ENCODE assay signal across 10 mouse cellular contexts in the genomic region with DNA sequence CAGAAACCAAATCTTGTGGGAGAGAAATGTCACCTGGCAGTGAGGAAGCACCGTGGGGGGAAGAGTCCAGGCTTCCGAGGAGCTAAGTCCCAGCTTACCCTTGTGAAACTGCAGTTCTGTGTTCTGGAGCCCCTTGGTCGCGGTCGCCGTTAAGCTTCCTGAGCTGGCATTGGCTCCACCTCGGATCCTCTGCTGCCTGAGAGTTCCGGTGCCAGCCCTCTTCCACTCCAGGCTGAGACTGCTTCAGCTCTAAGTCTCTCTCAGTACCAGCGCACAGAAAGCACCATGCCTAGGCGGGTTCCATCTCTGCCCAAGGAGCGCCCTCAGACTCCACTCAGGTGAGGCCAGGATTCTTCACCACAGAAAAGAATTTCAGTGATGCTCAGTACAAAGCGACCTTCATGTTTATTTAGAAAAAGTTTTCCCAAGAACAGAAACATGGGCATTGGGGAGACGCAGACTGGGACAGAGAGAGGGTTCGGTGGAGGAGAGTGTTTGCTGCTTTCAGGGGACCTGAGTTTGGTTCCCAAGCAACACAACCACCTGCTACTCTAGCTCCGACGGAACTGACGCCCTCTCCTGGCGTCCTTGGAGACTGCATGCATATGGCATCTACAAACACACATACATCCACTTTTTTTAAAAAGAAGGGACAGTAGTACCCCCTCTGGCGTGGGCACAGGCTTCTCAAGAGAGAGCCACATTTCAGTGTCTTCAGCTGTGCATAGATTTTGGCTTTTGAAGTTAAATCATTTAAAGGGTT. TPM values are rescaled to one million over a fixed set of nuclear protein-coding genes. Genes with fewer than 3 reads are reported as not detected.
DNase-seq lines count a peak whose midpoint lies in the region; ATAC-seq and TF ChIP-seq lines count a peak whose summit lies in the region.
"Had no signal": no experiment of that assay in that cellular context is flagged by ENCODE, and none has a peak within 500 bp of the region (broad histone marks: within the 10 kb centered on the region; RNA-seq: fewer than 3 reads in every experiment).

No protein-coding gene starts in this region.

- TF ChIP-seq EP300 in liver, postnatal 0 days (IDR thresholded peaks at IDR 0.05; ENCODE audit: low read depth): no peak

- no peak overlapping the region for H3K27ac ChIP-seq in forebrain, postnatal 0 days (ENCODE audit: low read depth, low read length)
- H3K27ac ChIP-seq in forebrain, embryonic 14.5 days (ENCODE audit: low read depth, low read length): no peak overlapping the region
- H3K27ac ChIP-seq in lung, embryonic 14.5 days (ENCODE audit: low read depth): no peak overlapping the region
- H3K27ac ChIP-seq in liver, postnatal 0 days (ENCODE audit: low read depth): peak overlapping the region; percentile 82
- no peak overlapping the region for H3K27ac ChIP-seq in midbrain, embryonic 14.5 days (replicated peaks; ENCODE audit: low read depth, low read length)
- H3K27ac ChIP-seq: midbrain, embryonic 15.5 days had no signal

- H3K4me1 ChIP-seq in forebrain, postnatal 0 days (ENCODE audit: insufficient read depth): no peaks in the 10 kb centered on the region
- no peaks in the 10 kb centered on the region for H3K4me1 ChIP-seq in forebrain, embryonic 14.5 days (ENCODE audit: control insufficient read depth, insufficient read depth, low read length)
- no peaks in the 10 kb centered on the region for H3K4me1 ChIP-seq in lung, embryonic 14.5 days (ENCODE audit: insufficient read depth)
- H3K4me1 ChIP-seq in liver, postnatal 0 days (ENCODE audit: insufficient read depth): peaks cover 20% of the 10 kb centered on the region
- no peaks in the 10 kb centered on the region for H3K4me1 ChIP-seq in midbrain, embryonic 14.5 days (ENCODE audit: control insufficient read depth, insufficient read depth, low read length)
- H3K4me1 ChIP-seq: midbrain, embryonic 15.5 days had no signal

- TF ChIP-seq POLR2A in brain, embryonic 14.5 days (IDR thresholded peaks at IDR 0.05; ENCODE audit: borderline replicate concordance, extremely low read depth, insufficient read depth, insufficient read length, poor library complexity, severe bottlenecking): no peak

- WGBS in forebrain, postnatal 0 days: 80% methylated on average over 19 of the region's 19 CpGs
- WGBS in forebrain, embryonic 14.5 days: 83% methylated on average over 19 of the region's 19 CpGs
- WGBS in lung, embryonic 14.5 days: 62% methylated on average over 19 of the region's 19 CpGs
- WGBS in liver, postnatal 0 days (ENCODE audit: insufficient replicate concordance): 71% methylated on average over 19 of the region's 19 CpGs
- WGBS in midbrain, embryonic 14.5 days: 79% methylated on average over 19 of the region's 19 CpGs

- 0 out of 2 replicates have a peak, but pooled peaks have one; percentile 2 for TF ChIP-seq CTCF in forebrain, postnatal 0 days (IDR thresholded peaks at IDR 0.05; ENCODE audit: low read depth)
- TF ChIP-seq CTCF in lung, embryonic 14.5 days (IDR thresholded peaks at IDR 0.05; ENCODE audit: low read depth): peak; percentile 37
- TF ChIP-seq CTCF in brain, embryonic 14.5 days (IDR thresholded peaks at IDR 0.05; ENCODE audit: borderline replicate concordance, extremely low read depth, insufficient read depth, insufficient read length): peak; percentile 29; the same call in 1 of the 2 replicates
- TF ChIP-seq CTCF in liver, postnatal 0 days (IDR thresholded peaks at IDR 0.05; ENCODE audit: low read depth): peak; percentile 64

- no peak for ATAC-seq in forebrain, postnatal 0 days
- ATAC-seq in forebrain, embryonic 14.5 days: no peak
- no peak for ATAC-seq in lung, embryonic 14.5 days (ENCODE audit: insufficient read depth)
- ATAC-seq in liver, postnatal 0 days: 0 out of 2 replicates have a peak, but pooled peaks have one; percentile 3
- no peak for ATAC-seq in midbrain, embryonic 14.5 days (ENCODE audit: low FRiP score, low TSS enrichment)
- ATAC-seq: midbrain, embryonic 15.5 days had no signal

- no peak overlapping the region for H3K9ac ChIP-seq in forebrain, postnatal 0 days
- no peak overlapping the region for H3K9ac ChIP-seq in forebrain, embryonic 14.5 days (ENCODE audit: low read length)
- H3K9ac ChIP-seq in lung, embryonic 14.5 days: no peak overlapping the region
- peak overlapping the region; percentile 57 for H3K9ac ChIP-seq in liver, postnatal 0 days (replicated peaks)
- H3K9ac ChIP-seq in midbrain, embryonic 14.5 days (replicated peaks; ENCODE audit: low read length): no peak overlapping the region
- H3K9ac ChIP-seq: midbrain, embryonic 15.5 days had no signal

- no peak overlapping the region for H3K4me3 ChIP-seq in forebrain, postnatal 0 days (ENCODE audit: low read depth, low read length)
- no peak overlapping the region for H3K4me3 ChIP-seq in forebrain, embryonic 14.5 days (ENCODE audit: low read depth, low read length)
- no peak overlapping the region for H3K4me3 ChIP-seq in lung, embryonic 14.5 days (ENCODE audit: low read depth, low read length)
- peak overlapping the region; percentile 19; the same call in 1 of the 2 replicates for H3K4me3 ChIP-seq in liver, postnatal 0 days (ENCODE audit: low read depth, low read length)
- H3K4me3 ChIP-seq in midbrain, embryonic 14.5 days (replicated peaks; ENCODE audit: low read depth, low read length): no peak overlapping the region
- H3K4me3 ChIP-seq: midbrain, embryonic 15.5 days had no signal

- H3K36me3 ChIP-seq in forebrain, postnatal 0 days (ENCODE audit: insufficient read depth): peaks cover 8% of the 10 kb centered on the region
- 0 out of 2 replicates have a peak, but pooled peaks cover 5% of the 10 kb centered on the region for H3K36me3 ChIP-seq in forebrain, embryonic 14.5 days (ENCODE audit: control insufficient read depth, insufficient read depth, low read length)
- H3K36me3 ChIP-seq in lung, embryonic 14.5 days (ENCODE audit: insufficient read depth): 0 out of 2 replicates have a peak, but pooled peaks cover 3% of the 10 kb centered on the region
- H3K36me3 ChIP-seq in liver, postnatal 0 days (replicated peaks; ENCODE audit: insufficient read depth, low read length): no peaks in the 10 kb centered on the region
- peaks cover 27% of the 10 kb centered on the region; the same call in 1 of the 2 replicates for H3K36me3 ChIP-seq in midbrain, embryonic 14.5 days (ENCODE audit: control insufficient read depth, insufficient read depth, low read length)

- H3K27me3 ChIP-seq in forebrain, postnatal 0 days (ENCODE audit: insufficient read depth, low read length): no peaks in the 10 kb centered on the region
- 0 out of 2 replicates have a peak, but pooled peaks cover 4% of the 10 kb centered on the region for H3K27me3 ChIP-seq in forebrain, embryonic 14.5 days (replicated peaks; ENCODE audit: control insufficient read depth, insufficient read depth, low read length)
- 0 out of 2 replicates have a peak, but pooled peaks cover 6% of the 10 kb centered on the region for H3K27me3 ChIP-seq in lung, embryonic 14.5 days (ENCODE audit: insufficient read depth, low read length)
- no peaks in the 10 kb centered on the region for H3K27me3 ChIP-seq in liver, postnatal 0 days (ENCODE audit: insufficient read depth, low read length)
- H3K27me3 ChIP-seq in midbrain, embryonic 14.5 days (ENCODE audit: control insufficient read depth, insufficient read depth, low read length): no peaks in the 10 kb centered on the region; the same call in 1 of the 2 replicates

- DNase-seq in forebrain, postnatal 0 days: no peak
- no peak for DNase-seq in forebrain, embryonic 14.5 days (ENCODE audit: low spot score)
- no peak for DNase-seq in lung, embryonic 14.5 days
- no peak for DNase-seq in lung, postnatal 10 days
- no peak for DNase-seq in brain, embryonic 14.5 days (ENCODE audit: low read depth)
- DNase-seq in liver, postnatal 0 days: peak; percentile 57
- DNase-seq in midbrain, embryonic 14.5 days: no peak
- DNase-seq in thymus, postnatal 25 days: no peak
- DNase-seq: kidney, adult 18-20 months had no signal

- H3K4me2 ChIP-seq in forebrain, postnatal 0 days (ENCODE audit: low read depth): no peak overlapping the region
- H3K4me2 ChIP-seq in forebrain, embryonic 14.5 days (ENCODE audit: low read length): no peak overlapping the region
- no peak overlapping the region for H3K4me2 ChIP-seq in lung, embryonic 14.5 days
- H3K4me2 ChIP-seq in liver, postnatal 0 days (ENCODE audit: low read depth, low read length): peak overlapping the region; percentile 65
- H3K4me2 ChIP-seq in midbrain, embryonic 14.5 days (ENCODE audit: low read length): no peak overlapping the region
- H3K4me2 ChIP-seq: midbrain, embryonic 15.5 days had no signal

- no peaks in the 10 kb centered on the region for H3K9me3 ChIP-seq in forebrain, postnatal 0 days (ENCODE audit: low read length)
- H3K9me3 ChIP-seq in forebrain, embryonic 14.5 days (replicated peaks; ENCODE audit: control insufficient read depth, low read length): no peaks in the 10 kb centered on the region
- H3K9me3 ChIP-seq in lung, embryonic 14.5 days (ENCODE audit: low read depth, low read length): no peaks in the 10 kb centered on the region
- no peaks in the 10 kb centered on the region for H3K9me3 ChIP-seq in liver, postnatal 0 days (ENCODE audit: low read length)
- H3K9me3 ChIP-seq in midbrain, embryonic 14.5 days (ENCODE audit: control insufficient read depth, low read length): no peaks in the 10 kb centered on the region
- H3K9me3 ChIP-seq: midbrain, embryonic 15.5 days had no signal

RNA-seq across cellular contexts. Expression of a gene that starts 6.2 kb away (rescaled TPM):
- total RNA-seq in forebrain, postnatal 0 days (2014; rRNA removed): 27.8 and 31.1 TPM in 2 replicates
- polyA plus RNA-seq in forebrain, postnatal 0 days (2015; fragmentation: Nextera tagmentation; extraction: Ambion mirVana): 5.9 and 8.3 TPM in 2 replicates
- polyA plus RNA-seq in forebrain, embryonic 14.5 days (2014; fragmentation: Nextera tagmentation; extraction: Ambion mirVana): 11.3 and 14.7 TPM in 2 replicates
- polyA plus RNA-seq in lung, embryonic 14.5 days (2014; fragmentation: Nextera tagmentation; extraction: Ambion mirVana): 7.0 and 8.0 TPM in 2 replicates
- polyA plus RNA-seq in brain, embryonic 14.5 days (2012; rRNA removed): 15.5 and 16.9 TPM in 2 replicates
- polyA plus RNA-seq in liver, postnatal 0 days (2015; fragmentation: Nextera tagmentation; extraction: Ambion mirVana): 4.6 and 4.8 TPM in 2 replicates
- 10.6 and 14.9 TPM in 2 replicates for polyA plus RNA-seq in midbrain, embryonic 14.5 days (2014; fragmentation: Nextera tagmentation; extraction: Ambion mirVana)

RNA-seq across cellular contexts. Expression of a gene that starts 39.7 kb away (rescaled TPM):
- 10.1 and 15.8 TPM in 2 replicates for total RNA-seq in forebrain, postnatal 0 days (2014; rRNA removed)
- 4.6 and 6.4 TPM in 2 replicates for polyA plus RNA-seq in forebrain, postnatal 0 days (2015; fragmentation: Nextera tagmentation; extraction: Ambion mirVana)
- polyA plus RNA-seq in forebrain, embryonic 14.5 days (2014; fragmentation: Nextera tagmentation; extraction: Ambion mirVana): 6.1 and 6.5 TPM in 2 replicates
- polyA plus RNA-seq in lung, embryonic 14.5 days (2014; fragmentation: Nextera tagmentation; extraction: Ambion mirVana): 6.9 and 8.0 TPM in 2 replicates
- polyA plus RNA-seq in brain, embryonic 14.5 days (2012; rRNA removed): 18.3 and 20.1 TPM in 2 replicates
- polyA plus RNA-seq in liver, postnatal 0 days (2015; fragmentation: Nextera tagmentation; extraction: Ambion mirVana): 2.2 and 2.5 TPM in 2 replicates
- 8.6 and 9.2 TPM in 2 replicates for polyA plus RNA-seq in midbrain, embryonic 14.5 days (2014; fragmentation: Nextera tagmentation; extraction: Ambion mirVana)

Comparison
In these comparisons a context has a peak if more than half of its experiments do, and no peak if none do; other contexts are left out.
1. CTCF ChIP-seq: peak in every context shown above with its lines; median percentile 64 in liver, postnatal 0 days; 37 in lung, embryonic 14.5 days; 29 in brain, embryonic 14.5 days; 2 in forebrain, postnatal 0 days.